Mouse (Mus musculus) adrenal gland, postnatal 25 days (tissue): Measurements from ENCODE around the gene Olfr17. TPM values are rescaled to one million over a fixed set of nuclear protein-coding genes. Genes with fewer than 3 reads are reported as not detected.
"Not testable (repeated sequence)": the region's sequence is repeated elsewhere in the genome, so short reads cannot be mapped to it uniquely, and the experiment has no call there.

Source experiments
- DNase-seq: peaks from one replicate; pipeline ENCODE4 v3.0.0; 2021; ENCODE audit warnings: mixed read lengths
- long read RNA-seq: library from polyadenylated mRNA; stranded (forward); transcript quantifications from one replicate; pipeline ENCODE4 v2.0.0, GENCODE M21; 2021
- total RNA-seq: library from RNA; stranded (reverse); gene quantifications from 2 replicates; pipeline ENCODE4 v1.2.3, GENCODE M21; 2021

Gene Olfr17
- not detected in 2 replicates for total RNA-seq
- long read RNA-seq, result 0 reads

- DNase-seq, result no peak
Measured at GRCm38 (mm10) chr7:107092920-107093319, at the start of gene Olfr17. TSS of gene Olfr17 (plus strand) at chr7:107093220.

GRCm38 (mm10) chr7:107044407-107044806 lies 48.6 kb upstream of the Olfr17 start:
- no peak for DNase-seq

GRCm38 (mm10) chr7:107045833-107046232 lies 47.2 kb upstream of the Olfr17 start:
- no peak for DNase-seq

- DNase-seq, result no peak
Measured at GRCm38 (mm10) chr7:107047578-107047977, 45.4 kb upstream of the Olfr17 start.

- DNase-seq, result no peak
Measured at GRCm38 (mm10) chr7:107070681-107071080, 22.3 kb upstream of the Olfr17 start, which contains the start of gene Olfr714. TSS of gene Olfr714 (plus strand) at chr7:107070981.

GRCm38 (mm10) chr7:107110269-107110668 lies 17.2 kb downstream of the Olfr17 start, which contains the start of gene Olfr715b:
TSS of gene Olfr715b (minus strand) at chr7:107110369.
- DNase-seq, result not testable (repeated sequence)

- not testable (repeated sequence) for DNase-seq
Measured at GRCm38 (mm10) chr7:107130983-107131382, 38.0 kb downstream of the Olfr17 start, which contains the start of gene Olfr715. TSS of gene Olfr715 (minus strand) at chr7:107131083.

GRCm38 (mm10) chr7:107138027-107138426 lies 45.0 kb downstream of the Olfr17 start, which contains the start of gene Olfr716:
TSS of gene Olfr716 (plus strand) at chr7:107138327.
- not testable (repeated sequence) for DNase-seq

Other genes with a start within 250 kb of the Olfr17 start
- not detected in 2 replicates for gene Olfr703, start 249.9 kb upstream of the Olfr17 start, total RNA-seq
- gene Olfr704, start 230.0 kb upstream of the Olfr17 start, total RNA-seq, result not detected in 2 replicates
- not detected in 2 replicates for gene Olfr705, start 216.3 kb upstream of the Olfr17 start, total RNA-seq
- not detected in 2 replicates for gene Olfr706, start 205.1 kb upstream of the Olfr17 start, total RNA-seq
- gene Olfr707, start 192.0 kb upstream of the Olfr17 start, total RNA-seq, result not detected in 2 replicates
- not detected in 2 replicates for gene Olfr1532-ps1, start 185.2 kb upstream of the Olfr17 start, total RNA-seq
- 0.06 TPM in 1 of 2 replicates, not detected in the other for gene Olfr709-ps1, start 161.0 kb upstream of the Olfr17 start, total RNA-seq
- gene Olfr710, start 144.9 kb upstream of the Olfr17 start, total RNA-seq, result not detected in 2 replicates
- gene Olfr6, start 129.3 kb upstream of the Olfr17 start, total RNA-seq, result not detected in 2 replicates
- not detected in 2 replicates for gene Olfr711, start 117.8 kb upstream of the Olfr17 start, total RNA-seq
- gene Olfr2, start 87.1 kb upstream of the Olfr17 start, total RNA-seq, result not detected in 2 replicates
- gene Olfr713, start 62.0 kb upstream of the Olfr17 start, total RNA-seq, result not detected in 2 replicates
- gene Olfr714, start 22.2 kb upstream of the Olfr17 start, total RNA-seq, result not detected in 2 replicates
- not detected in 2 replicates for gene Olfr715b, start 17.1 kb downstream of the Olfr17 start, total RNA-seq
- not detected in 2 replicates for gene Olfr715, start 37.9 kb downstream of the Olfr17 start, total RNA-seq
- gene Olfr716, start 45.1 kb downstream of the Olfr17 start, total RNA-seq, result not detected in 2 replicates
- 0.18 TPM in 1 of 2 replicates, not detected in the other for gene Nlrp14, start 73.8 kb downstream of the Olfr17 start, total RNA-seq
- not detected in 2 replicates for gene Rbmxl2, start 116.2 kb downstream of the Olfr17 start, total RNA-seq